Mouse (Mus musculus) cerebellum, adult 8-10 months (tissue): ENCODE data around the gene Gng8.

ENCODE experiments used
- DNase-seq: peaks from one replicate; pipeline ENCODE4 v3.0.0; 2022

Gng8 gene

GRCm38 (mm10) chr7:16930850-16931249 lies 39.3 kb downstream of the Gng8 start:
- DNase-seq, result peak; percentile 82

DNA sequence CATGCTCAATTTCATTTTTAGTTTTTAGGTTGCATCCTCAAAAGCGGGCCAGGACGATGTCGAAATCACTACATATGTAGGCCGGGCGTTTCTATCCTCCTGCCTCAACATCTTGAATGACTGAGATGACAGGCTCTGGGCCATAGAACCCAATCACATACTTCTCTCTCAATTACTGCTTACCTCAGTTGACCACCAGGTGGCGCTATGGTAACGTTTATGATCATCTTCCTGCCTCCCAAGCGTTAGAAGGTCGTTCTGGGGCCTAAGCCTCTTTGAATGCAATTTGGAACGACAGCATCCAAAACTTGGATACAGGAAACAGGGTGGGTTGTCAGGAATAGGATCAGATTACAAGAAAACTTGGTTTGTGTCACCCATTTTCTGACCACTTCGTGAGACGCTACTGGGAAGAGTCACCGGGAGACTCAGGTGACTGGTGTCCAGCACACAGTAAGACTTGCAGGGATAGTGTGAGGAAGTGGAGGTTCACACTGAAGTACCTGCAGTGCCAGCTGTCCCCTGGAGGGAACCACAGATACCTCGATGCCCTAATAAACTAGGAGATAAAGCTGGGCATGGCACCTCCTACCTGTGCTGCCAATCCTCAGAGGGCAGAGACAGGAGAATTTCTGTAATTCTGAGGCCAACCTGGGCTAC lies 40.5 kb downstream of the Gng8 start:
- DNase-seq, result peak; percentile 92

DNA sequence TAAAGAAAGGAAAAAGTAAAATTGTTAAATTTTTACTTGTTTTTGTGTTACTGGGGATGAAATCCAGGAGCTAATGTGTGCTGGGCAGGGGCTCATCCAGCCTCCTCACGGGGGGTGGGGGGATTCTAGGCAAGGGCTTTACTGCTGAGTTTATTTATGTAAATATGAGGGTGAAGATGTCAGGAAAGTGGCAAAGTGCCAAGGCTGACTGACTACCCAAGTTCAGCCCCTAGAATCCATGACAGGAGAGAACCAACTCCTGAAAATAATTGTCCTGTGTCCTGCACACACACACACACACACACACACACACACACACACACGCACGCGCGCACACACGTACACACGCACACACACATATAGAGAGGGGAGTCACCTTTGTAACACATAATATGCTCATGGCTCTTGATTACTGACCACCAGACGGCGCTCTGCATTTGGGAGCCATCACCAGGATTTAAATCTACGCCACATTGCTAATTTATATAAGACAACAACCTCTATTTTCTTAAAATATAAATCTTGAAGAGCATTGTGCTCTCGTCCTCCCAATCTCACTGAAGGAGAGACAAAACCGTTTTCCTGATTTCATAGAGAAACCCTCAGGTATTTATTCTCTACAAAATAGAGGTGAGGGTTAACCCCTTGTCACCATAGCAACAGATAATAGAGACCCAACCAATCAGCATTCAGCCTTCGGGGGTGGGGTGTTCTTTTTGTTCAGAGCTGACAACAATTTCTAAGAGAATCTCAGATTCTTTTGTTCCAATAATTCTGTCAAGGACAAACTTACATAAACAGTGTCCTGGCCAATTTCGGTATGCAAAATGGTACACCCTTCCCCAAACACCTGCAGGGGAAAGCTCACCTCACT lies 41.4 kb downstream of the Gng8 start:
- DNase-seq, result peak; percentile 78

DNA sequence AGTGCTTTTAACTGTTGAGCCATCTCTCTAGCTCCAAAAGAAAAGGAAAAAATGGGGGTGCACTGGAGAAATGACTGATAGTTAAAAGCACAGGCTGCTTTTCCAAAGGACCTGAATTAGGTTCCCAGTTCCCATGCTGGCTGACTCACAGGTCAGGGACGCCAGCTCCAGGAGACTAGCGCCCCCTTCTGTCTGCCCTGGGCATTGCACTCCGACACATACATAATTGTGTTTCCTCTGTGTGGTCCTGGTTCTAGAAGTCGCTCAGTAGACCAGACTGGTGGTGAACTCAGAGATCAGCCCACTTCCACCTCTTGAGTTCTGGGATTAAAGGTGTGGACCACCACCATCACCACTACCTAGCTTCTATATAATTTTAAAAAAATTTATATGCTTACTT lies 45.7 kb downstream of the Gng8 start:
- DNase-seq, result no peak

GRCm38 (mm10) chr7:16938117-16938791 lies 46.7 kb downstream of the Gng8 start:
- DNase-seq, result no peak

DNA sequence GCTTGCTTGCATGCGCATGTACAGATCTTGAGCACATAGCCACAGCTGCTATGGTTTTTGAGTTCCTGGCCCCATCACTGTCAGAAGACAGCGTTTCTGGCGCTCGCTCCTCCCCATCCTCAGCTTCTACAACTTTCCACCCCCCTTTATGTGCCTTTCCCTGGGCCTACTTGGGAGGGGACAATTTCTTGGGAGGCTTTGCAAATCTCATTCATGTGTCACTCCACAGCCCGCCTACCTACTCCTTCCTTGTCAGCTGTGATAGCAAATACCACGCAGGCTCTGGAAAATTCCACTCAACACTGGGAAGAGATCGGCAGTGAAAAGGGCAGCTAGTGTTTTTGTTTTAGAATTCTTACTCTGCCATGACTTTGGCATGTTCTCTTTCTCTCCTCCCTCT lies 48.7 kb downstream of the Gng8 start:
- no peak for DNase-seq

GRCm38 (mm10) chr7:16942861-16943260 lies 51.3 kb downstream of the Gng8 start:
- no peak for DNase-seq

GRCm38 (mm10) chr7:16944061-16944807 lies 52.6 kb downstream of the Gng8 start, which contains the start of gene Pnmal2:
TSS of gene Pnmal2 (plus strand) at chr7:16944682.
- peak; percentile 90 for DNase-seq

- no peak for DNase-seq
Observed at GRCm38 (mm10) chr7:16944808-16945315, 53.3 kb downstream of the Gng8 start.
